Mouse (Mus musculus) B cell, adult (primary cell): ENCODE results near the gene Ece1. TPM values are rescaled to one million over a fixed set of nuclear protein-coding genes. Genes with fewer than 3 reads are reported as not detected.

ENCODE experiments used
- total RNA-seq: library from RNA; stranded (reverse); gene quantifications from 4 replicates; pipeline ENCODE4 v1.2.4, GENCODE M21; 2023; ENCODE audit not compliant: inconsistent age

Gene Ece1
- total RNA-seq = 19.6 to 29.4 TPM (median 28.7 TPM) in 4 replicates

DNA sequence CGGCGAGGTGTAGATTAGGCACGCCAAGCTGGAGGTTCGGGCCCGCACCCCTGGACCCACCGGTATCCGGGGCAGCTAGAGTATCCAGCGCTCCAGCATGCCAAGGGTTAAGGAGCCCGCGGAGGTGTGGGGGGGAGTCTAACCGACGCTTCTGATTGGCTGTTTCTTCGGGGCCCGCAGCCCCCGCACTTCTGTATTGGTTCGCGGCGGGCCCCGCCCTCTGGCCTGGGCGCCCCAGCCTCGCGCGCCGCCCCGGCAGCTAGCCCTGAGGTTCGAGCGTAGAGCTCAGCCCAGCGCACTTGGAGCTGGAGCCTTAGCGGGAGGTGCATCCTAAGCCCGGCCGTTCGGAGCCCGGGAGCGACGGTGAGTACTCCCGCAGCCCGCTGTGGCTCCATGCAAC is at the start of gene Ece1:
Ece1 (plus strand) TSS at position 219 of the 400 bp plus-strand sequence.

DNA sequence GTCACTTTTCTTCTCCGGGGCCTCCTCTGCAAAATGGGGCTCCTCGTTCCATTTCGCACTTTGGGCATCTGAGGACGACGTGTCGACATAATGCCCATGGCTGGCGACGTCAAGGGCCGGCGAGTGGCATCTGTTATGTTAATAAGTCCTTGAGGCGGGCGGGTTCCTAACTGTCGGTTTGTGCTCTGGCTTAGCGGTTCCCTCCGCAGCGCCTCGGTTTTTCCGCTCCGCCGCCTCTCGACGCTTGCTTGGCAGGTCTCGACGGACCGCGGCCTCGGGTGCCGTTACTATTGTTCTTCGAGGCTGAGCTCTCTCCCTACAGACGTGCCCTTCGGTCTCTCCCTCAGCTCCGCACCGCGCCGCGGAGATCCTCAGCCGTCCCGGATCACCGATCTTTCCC is 130.9 kb downstream of the Ece1 start, which contains the start of gene Eif4g3:
Eif4g3 (plus strand) TSS at position 133 of the 400 bp plus-strand sequence.

Other genes with a start within 250 kb of the Ece1 start
- gene Rap1gap, start 197.5 kb upstream of the Ece1 start, total RNA-seq = 8.6 to 15.2 TPM (median 12.3 TPM) in 4 replicates
- 43.8 to 47.0 TPM (median 45.5 TPM) in 4 replicates for gene Alpl, start 65.9 kb upstream of the Ece1 start, total RNA-seq
- gene Eif4g3, start 130.8 kb downstream of the Ece1 start, total RNA-seq = 162 to 173 TPM (median 169 TPM) in 4 replicates